In genomic region chr11:49205080-49205590, GRCm38 (mm10) we compare ENCODE assay signal across 1 mouse cellular context.
A peak's percentile ranks its signal among the peaks of the same experiment; 100 is the strongest.
TF ChIP-seq lines count a peak whose summit lies in the region.

No protein-coding gene starts in this region.

TF ChIP-seq in CH12.LX, 34 proteins besides CTCF, POLR2A, EP300 and RAD21 (continued from another document):
- TF ChIP-seq JUND (conservative IDR thresholded peaks at IDR 0.05; ENCODE audit: low read depth, low read length) (peak; percentile 72), SIN3A (IDR thresholded peaks at IDR 0.05; ENCODE audit: low read length) (0 out of 2 replicates have a peak, but pooled peaks have one; percentile 13), MYC (IDR thresholded peaks at IDR 0.05; ENCODE audit: low read depth, low read length) (0 out of 2 replicates have a peak, but pooled peaks have one; percentile 46), MAFK (IDR thresholded peaks at IDR 0.05; ENCODE audit: insufficient replicate concordance, low read length) (peak; percentile 57; the same call in 1 of the 2 replicates), NRF1 (IDR thresholded peaks at IDR 0.05; ENCODE audit: low read depth, low read length) (no peak), ZKSCAN1 (IDR thresholded peaks at IDR 0.05; ENCODE audit: borderline replicate concordance, low read depth, low read length) (no peak)
